Mouse (Mus musculus) heart, postnatal 25 days (tissue): ENCODE results near the gene Ints14. TPM values are rescaled to one million over a fixed set of nuclear protein-coding genes. Genes with fewer than 3 reads are reported as not detected.
"Not testable (repeated sequence)": the region's sequence is repeated elsewhere in the genome, so short reads cannot be mapped to it uniquely, and the experiment has no call there.

Experiments used
- DNase-seq: peaks from one replicate; pipeline ENCODE4 v3.0.0; 2022; ENCODE audit warnings: low spot score
- intact Hi-C: fragments of 180-260 bp; cut with DNase I; formaldehyde crosslinking; loops from one replicate; pipeline ENCODE4 v1.15.1; 2025
- total RNA-seq, 2 experiments: library from RNA; stranded (reverse); gene quantifications; 2 replicates each; pipeline ENCODE4 v1.2.3; 2021

Gene Ints14
- total RNA-seq, 2 experiments from 2014 or later = 16.1 to 16.4 TPM

DNA sequence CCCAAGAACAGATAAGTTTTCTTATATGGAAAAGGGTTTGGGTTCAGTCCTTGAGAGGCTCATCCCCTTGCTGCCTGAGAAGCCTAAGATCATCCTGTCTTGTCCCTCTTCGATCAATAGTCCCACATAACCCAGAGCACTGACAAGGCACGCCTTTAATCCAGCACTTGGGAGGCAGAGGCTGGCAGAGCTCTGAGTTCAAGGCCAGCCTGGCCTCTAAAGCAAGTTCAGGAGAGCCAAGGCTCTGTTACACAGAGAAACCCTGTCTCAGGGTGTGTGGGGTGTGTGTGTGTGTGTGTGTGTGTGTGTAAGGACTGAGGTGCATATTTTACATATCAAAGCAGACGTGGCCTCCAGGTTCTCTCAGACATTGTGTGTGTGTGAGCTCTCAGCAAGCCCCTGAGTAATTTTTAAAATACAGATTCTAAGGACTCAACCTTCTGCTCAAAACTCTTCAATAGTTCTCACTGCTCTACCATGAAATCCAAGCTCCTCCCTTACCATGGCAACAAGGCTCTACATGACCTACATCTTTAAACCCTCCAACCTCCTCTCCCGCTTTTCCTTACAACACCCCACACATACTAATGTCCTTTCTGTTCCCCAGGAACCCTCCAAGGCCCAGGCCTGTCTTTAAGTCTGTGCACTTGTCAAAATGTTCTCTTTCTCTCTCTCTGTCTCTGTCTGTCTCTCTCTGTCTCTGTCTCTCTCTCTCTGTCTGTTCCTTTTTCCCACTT, 55.7 kb downstream of the Ints14 start:
- intact Hi-C loops = no loop called here
- no peak for DNase-seq

DNA sequence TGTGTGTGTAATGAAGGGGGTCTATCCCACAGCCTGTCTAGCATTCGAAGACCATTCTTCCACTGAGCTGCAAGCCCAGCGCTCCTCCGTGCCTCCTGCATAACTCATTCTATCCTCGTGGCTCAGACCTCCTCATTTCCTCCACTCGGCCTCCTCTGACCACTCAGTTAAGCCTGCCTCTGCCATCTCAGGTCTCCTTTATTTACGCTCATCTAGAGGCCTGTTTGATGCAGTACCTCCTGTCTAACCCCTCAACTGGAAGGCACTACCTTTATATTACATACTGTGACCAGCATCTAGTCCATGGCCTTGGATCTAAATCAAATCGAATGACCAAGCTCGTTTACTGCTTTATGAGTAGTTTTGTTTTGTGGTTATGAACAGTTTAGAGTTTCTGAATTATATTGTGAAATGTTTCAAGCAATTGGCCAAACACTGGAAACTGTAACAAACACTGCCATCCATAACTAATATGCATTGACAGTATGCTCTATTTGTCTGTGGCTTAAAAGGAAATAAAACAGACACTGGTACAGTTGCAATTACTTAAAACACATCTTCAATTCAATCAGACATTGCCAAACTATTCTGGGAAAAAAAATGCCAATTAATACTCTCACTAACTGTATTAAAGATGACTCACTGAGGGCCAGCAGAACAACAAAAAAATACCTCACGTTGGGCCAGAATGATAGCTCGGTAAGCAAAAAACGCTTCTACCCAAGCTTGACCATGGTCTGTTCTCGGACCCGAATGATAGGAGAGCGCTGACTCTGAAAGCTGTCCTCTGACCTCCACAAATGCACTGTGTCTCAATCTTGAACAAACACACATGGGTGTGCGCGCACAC, 56.5 kb downstream of the Ints14 start:
- no peak for DNase-seq
- intact Hi-C loops = no loop called here

DNA sequence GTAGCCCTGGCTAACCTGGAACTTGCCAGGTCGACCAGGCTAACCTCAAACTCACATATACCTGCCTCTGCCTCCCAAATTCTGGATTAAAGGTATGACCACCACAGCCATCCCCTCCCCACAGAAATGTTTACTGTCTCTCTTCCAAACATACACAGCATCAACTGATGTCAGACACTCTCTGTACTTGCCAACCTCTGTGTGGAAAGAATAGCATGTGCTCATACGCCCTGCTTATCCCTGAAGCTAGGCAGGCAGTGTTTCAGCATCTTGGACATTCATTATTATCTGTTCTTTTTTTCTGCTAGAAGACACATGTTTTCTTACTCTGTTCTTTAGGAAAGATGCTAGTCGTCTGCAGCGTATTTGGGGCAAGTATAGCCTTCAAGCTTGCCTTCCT, 57.2 kb downstream of the Ints14 start:
- intact Hi-C loops = no loop called here
- DNase-seq = no peak

DNA sequence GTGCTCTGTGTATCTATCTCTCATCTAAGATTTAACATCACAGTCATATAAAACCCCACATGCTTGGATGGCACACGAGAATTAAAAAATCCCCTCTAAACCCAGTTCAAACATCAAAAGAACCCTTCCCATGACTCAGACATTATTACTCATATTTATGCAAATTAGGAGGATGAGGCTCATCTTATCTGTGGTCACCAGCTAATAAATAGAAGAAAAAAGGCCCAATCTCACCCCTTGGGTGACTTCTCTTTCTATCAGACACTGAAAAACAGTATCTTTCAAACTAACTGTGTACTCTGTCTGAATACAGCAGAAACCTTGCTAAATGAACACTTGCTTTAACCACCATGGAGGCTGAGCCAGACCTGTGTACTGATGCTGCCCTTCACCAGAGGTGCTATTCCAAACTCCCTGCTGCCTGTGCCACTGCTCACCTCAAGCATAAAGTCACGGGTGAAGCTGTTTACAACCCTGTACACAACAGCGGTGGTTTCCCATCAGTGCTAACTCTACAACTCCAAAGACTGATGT, 58.0 kb downstream of the Ints14 start:
- no peak for DNase-seq
- intact Hi-C loops = no loop called here

DNA sequence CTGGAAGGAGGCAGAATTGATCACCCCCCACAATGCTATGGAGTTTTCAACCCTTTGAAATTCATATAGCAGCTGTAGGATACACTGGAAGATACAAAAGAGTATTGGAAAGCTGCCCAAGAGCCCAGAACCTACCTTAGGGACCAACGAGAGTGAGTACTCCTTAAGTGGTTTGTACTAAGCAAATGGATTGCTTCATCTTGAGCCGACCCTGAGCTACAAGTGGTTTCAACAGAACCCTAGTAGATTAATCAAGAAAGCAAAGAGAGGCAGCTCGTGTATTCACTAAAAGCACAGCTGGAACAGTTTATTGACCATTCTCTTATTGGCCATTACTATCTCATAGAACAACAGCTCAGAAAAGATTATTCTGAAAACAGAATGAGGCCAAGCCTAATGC, 58.4 kb downstream of the Ints14 start:
- DNase-seq = no peak
- intact Hi-C loops = no loop called here

DNA sequence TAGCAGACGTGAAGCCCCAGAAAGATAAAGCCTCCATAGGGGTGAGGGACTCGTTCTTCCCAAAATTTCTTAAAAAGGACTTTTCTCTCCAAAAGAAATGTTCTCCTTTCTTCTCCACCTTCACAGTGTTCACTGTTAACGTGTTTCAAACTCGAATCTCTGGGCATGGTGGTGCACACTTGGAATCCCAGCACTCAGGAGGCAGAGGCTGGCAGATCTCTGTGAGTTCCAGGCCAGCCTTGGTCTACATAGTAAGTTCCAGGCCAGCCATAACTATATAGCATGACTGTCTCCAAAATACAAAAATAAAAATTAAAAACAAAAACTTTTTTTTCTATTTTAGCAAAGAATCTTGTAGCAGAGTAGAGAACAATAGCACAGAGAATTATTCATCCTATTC, 59.4 kb downstream of the Ints14 start:
- intact Hi-C loops = no loop called here
- DNase-seq = no peak

DNA sequence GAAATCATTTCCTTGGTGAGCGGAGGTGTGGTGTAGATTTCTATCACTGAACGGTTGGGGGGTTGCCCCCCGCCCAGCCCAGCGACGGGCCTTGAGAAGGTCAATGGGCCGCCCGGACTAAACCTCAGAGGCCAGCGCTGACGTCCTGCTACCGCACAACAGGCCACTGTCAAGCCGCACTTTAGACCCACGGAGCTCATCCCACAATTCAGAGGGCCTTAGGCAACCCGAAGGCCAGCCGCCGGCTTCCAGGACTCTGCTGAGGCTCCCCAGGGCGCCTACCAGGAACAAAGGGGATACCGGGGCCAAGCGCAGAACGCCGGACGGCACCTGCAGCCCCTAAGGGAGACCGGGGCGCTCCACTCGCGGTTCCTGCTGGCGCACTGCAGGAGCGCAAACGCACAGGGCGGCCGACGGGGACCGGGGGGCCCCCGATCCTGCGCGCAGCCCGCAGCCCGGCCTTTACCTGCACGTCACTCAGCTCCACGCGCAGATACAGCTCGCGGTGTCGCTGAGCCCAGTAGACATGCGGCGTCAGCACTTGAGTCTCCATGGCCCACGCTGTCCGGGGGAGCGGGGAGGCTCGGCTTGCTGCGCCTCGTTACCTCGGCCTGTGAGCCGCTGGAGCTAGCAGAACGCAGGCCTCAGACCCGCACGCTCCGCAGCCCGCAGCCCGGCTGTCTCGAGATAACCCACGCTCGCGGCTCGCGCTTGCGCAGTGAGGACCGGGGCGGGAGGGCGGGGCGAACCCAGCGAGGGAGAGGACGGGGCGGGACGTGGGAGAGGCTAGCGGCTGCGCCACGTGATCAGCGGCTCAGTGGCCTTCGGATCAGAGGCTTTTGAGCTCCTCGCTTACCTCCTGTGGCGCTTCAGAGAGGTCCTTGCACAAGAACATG, 60.5 kb downstream of the Ints14 start, which contains the start of gene Hacd3:
Gene Hacd3 (minus strand): TSS at position 703 of the 896 bp plus-strand sequence.
- intact Hi-C loops = no loop called here
- peak; percentile 75 for DNase-seq

DNA sequence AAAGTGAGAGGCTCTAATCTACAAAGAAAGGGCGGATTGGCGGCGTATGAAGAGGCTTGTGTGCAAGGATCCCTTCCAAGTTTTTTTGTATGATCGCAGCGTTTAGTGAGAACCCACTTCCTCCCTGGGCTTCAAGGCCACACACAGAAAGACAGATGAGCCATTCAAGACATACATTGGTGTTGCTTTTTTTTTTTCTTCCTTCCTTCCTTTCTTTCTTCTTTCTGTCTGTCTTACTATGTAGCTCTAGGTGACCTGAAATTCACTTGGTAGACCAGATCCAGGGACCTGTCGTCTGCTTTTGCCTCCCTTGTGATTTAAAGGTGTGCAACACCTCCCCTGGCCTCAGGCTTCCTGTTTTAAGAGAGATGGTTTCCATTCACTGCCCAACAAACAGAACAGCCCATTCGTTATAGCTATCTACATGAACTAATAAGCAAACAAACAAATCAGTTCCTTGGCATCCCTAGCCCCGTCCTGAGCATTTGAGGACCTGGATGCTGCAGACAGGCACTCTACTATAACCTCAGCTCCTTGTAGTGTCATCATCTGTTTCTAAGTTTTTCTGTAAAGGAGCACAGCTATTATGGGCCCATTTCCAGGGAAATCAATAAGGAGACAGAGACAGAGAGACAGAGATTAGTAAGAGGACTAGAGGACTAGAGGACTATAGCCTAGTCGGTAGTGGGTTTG, 61.3 kb downstream of the Ints14 start:
- no peak for DNase-seq
- intact Hi-C loops = no loop called here

DNA sequence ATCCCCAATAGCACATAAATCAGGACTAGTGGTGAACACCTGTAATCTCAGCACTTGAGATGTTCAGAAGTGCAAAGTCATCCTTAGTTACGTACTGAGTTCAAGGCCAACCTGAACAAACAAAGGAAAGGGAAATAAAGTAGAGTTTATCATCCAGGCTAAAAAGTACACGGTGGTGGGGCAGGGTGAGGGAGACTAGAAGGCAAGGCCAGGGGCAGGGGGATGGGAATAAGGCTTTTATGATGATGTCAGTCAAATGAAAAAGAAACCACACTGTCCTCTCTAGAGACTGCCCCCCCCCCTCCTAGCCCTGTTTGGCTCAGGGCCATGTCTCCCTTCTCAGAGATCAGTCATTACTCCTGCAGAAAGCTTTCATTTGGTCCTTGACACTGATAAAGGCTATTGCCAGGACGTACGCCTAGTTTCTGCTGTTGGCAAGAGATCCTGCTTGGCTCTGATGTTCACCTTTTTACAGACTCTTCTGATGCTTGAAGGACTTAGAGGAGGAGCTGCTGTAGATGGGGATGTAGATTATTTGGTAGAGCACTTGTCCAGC, 62.0 kb downstream of the Ints14 start:
- intact Hi-C loops = no loop called here
- no peak for DNase-seq

DNA sequence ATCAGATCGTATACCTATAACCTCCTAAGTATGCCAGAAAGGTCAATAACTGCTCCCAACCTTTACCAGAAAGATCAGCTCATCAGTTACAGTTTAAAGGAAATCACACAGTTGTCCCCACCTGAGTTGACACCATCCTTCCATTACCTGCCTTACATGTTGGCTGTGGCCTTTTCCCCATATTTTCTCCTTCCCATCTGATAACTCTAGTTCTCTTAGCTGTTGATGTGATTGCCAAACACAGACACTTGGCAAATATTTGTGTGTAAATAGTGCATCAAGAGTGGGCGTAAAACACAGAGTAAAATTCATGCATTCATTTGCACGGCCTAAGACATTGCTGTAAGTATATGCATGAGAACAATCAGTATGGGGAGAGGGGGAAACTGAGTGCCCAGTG, 62.7 kb downstream of the Ints14 start:
- intact Hi-C loops = no loop called here
- DNase-seq = no peak

DNA sequence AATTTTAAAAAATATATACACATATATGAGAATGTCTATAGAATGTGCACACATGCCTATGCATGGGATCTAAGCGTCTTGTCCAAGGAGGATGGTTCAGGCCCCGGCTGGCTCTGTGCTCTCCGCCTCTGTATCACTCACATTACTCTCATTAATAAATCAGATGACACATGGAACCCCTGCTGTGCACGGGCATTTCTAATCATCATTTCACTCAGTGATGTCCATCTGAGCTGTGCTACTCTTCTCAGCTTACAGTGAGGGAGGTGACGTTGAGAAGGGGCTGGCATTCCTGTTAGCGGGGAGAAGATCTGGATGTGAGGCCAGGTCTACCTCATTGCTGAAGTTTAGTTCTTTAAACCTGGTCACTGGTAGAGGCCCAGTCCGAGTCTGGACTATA, 66.5 kb downstream of the Ints14 start:
- DNase-seq = no peak
- intact Hi-C loops = no loop called here

DNA sequence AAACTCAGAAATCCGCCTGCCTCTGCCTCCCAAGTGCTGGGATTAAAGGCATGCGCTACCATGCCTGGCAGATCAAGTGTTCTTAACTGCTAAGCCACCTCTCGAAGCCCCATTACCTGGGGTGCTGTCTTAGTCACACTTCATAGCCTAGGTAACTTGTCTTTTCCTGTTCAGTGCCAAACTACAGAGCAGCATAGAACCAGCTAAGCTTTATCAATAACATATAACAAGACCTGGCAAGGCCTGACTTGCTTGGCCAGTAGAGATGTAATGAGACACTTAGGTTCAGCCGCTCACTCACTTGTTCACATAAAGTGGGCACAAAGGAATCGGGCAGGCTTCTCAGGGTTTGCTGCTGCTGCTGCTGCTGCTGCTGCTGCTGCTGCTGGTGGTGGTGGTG, 67.6 kb downstream of the Ints14 start:
- intact Hi-C loops = no loop called here
- DNase-seq = no peak

DNA sequence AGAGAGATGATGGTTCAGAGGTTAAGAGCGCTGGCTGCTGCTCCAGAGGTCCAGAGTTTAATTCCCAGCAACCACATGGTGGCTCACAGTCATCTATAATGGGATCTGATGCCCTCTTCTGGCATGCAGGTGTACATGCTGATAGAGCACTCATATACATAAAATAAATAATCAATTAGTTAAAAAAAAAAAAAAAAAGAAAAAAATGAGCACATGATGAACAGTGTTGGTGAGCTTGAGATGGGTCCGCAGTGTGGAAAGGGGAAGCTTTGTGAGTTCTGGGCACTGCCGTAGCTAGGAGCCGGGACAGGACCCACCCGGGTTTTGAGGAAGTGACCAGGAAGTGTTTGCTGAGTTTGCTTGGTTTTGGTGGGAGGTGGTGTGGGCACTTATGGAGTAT, 70.7 kb downstream of the Ints14 start:
- intact Hi-C loops, DNase-seq: not testable (repeated sequence)

DNA sequence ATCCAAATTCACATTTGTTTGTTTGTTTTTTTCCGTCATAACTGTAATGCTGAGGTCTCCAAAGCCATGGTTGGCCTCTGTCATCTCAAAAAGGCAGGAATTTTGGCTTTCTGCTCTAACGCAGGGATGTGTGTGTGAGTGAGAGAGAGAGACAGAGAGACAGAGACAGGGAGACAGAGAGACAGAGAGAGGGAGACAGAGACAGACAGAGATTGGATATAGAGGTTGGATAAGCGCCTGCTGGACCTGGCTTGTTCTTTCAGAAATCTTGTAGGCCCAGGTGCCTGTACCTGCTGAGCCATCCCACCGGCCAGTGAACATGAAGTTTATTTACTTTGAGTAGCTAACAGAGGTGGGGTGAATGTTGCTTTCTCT, 71.2 kb downstream of the Ints14 start:
- DNase-seq = no peak
- intact Hi-C loops = no loop called here

DNA sequence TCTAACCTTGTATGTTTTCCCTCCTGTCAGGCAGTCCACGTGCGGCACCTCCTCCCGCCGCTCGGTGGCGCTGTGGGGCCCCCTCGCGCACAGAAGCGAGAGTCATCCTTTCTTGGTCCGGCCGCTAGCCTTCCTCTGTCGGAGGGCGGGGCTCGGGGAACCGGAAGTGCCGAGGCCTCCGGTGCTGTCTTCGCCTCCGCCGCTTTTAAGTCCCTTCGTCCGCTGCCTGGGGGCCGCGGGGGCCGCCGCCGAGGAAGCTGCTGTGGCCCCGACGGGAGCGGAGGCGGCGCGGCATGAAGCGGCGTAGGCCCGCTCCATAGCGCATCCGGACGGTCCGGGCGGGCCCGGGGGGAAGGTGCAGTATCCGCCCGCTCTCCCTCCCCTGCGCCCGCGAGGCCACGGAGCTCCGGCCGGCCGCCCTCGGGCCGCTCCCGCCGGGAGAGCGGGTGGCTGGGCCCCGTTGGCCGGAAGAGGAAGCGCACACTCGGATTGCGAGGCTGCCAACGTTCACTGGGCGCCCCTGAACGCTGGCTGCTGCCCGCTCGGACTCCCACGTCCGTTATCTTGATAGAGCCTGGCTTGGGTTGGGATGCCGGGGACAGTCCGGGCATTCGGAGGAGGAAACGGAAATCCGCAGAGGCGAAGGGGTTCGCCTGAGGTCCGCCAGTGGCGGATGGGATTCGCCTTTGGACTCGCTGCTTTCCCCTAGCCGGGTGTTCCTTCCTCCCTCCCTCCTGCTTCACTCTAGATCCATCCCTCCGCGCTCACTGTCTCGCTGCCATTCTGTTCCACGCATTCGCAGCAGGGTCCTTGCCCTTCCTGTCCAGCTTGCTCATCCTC, 71.8 kb downstream of the Ints14 start, which contains the start of gene Dpp8:
Gene Dpp8 (plus strand): TSS at position 146 of the 840 bp plus-strand sequence.
- DNase-seq = peak; percentile 85
- intact Hi-C loops = no loop called here

DNA sequence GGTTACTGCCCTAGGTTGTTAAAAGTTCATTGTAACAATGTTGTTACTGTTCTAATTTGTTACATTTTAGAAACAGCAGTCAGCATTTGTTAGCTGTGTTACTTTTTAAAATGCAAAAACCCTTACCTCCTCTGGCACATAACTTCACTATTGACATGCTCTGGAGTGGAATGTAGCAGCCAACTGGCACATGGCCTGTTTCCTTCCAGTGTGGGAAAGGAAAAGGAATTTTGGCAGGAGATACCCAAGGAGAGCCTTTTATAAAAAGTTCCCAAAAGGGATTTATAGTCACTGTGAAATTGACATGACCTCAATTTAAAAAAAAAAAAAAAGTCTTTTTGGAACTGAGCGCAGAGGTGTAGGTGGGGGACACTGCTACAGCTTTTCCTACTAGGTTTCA, 75.8 kb downstream of the Ints14 start:
- DNase-seq = peak; percentile 49
- intact Hi-C loops = no loop called here
